Mouse (Mus musculus) mature B cell (primary cell): ENCODE results near the gene Atxn1l.

Experiments used
- in situ Hi-C: fragments of 300-500 bp; cut with MboI; formaldehyde crosslinking; loops from 2 replicates; pipeline ENCODE4 v1.14.3; 2019

Gene Atxn1l

GRCm38 (mm10) chr8:109731012-109731411, 6.5 kb downstream of the Atxn1l start:
- in situ Hi-C loops, result no loop called here

GRCm38 (mm10) chr8:109725106-109725505, 12.4 kb downstream of the Atxn1l start:
- in situ Hi-C loops, result no loop called here

- in situ Hi-C loops, result no loop called here
Observed at GRCm38 (mm10) chr8:109714961-109715360, 22.6 kb downstream of the Atxn1l start.

- in situ Hi-C loops, result no loop called here
Observed at GRCm38 (mm10) chr8:109712521-109712920, 25.0 kb downstream of the Atxn1l start.

- in situ Hi-C loops, result no loop called here
Observed at GRCm38 (mm10) chr8:109707921-109708320, 29.6 kb downstream of the Atxn1l start.

GRCm38 (mm10) chr8:109706874-109707237, 30.7 kb downstream of the Atxn1l start:
- in situ Hi-C loops, result no loop called here

GRCm38 (mm10) chr8:109706076-109706873, 31.3 kb downstream of the Atxn1l start:
- in situ Hi-C loops, result no loop called here

GRCm38 (mm10) chr8:109705320-109706075, 32.0 kb downstream of the Atxn1l start, which contains the start of gene Zfp821:
TSS of gene Zfp821 (plus strand) at chr8:109705546.
- in situ Hi-C loops, result no loop called here

GRCm38 (mm10) chr8:109704565-109705319, 32.8 kb downstream of the Atxn1l start:
- in situ Hi-C loops, result no loop called here

GRCm38 (mm10) chr8:109698477-109698876, 39.1 kb downstream of the Atxn1l start:
- in situ Hi-C loops, result no loop called here

- in situ Hi-C loops, result no loop called here
Observed at GRCm38 (mm10) chr8:109697754-109698153, 39.8 kb downstream of the Atxn1l start.

GRCm38 (mm10) chr8:109694154-109694553, 43.4 kb downstream of the Atxn1l start:
- in situ Hi-C loops, result no loop called here

- in situ Hi-C loops, result no loop called here
Observed at GRCm38 (mm10) chr8:109693146-109693900, 44.2 kb downstream of the Atxn1l start, which contains the start of gene Ist1. TSS of gene Ist1 (minus strand) at chr8:109693260.

GRCm38 (mm10) chr8:109692443-109693145, 44.9 kb downstream of the Atxn1l start:
- in situ Hi-C loops, result no loop called here

- in situ Hi-C loops, result no loop called here
Observed at GRCm38 (mm10) chr8:109691769-109692168, 45.8 kb downstream of the Atxn1l start.

GRCm38 (mm10) chr8:109687248-109687647, 50.3 kb downstream of the Atxn1l start:
- in situ Hi-C loops, result no loop called here

GRCm38 (mm10) chr8:109682120-109682519, 55.4 kb downstream of the Atxn1l start:
- in situ Hi-C loops, result no loop called here

GRCm38 (mm10) chr8:109681535-109681934, 56.0 kb downstream of the Atxn1l start:
- in situ Hi-C loops, result no loop called here
